Mouse (Mus musculus): ENCODE results near the gene Cntrob. TPM values are rescaled to one million over a fixed set of nuclear protein-coding genes. Genes with fewer than 3 reads are reported as not detected.
A peak's percentile ranks its signal among the peaks of the same experiment; 100 is the strongest.

The Cntrob gene
- polyA plus RNA-seq, 1 experiment: not detected

GRCm38 (mm10) chr11:69251135-69251842, 72.3 kb downstream of the Cntrob start:
- WGBS: 66% methylated on average over 14 of the region's 14 CpGs
- H3K27ac ChIP-seq (ENCODE audit: insufficient read depth, low read depth, low read length): no peak overlapping the region
- no peak overlapping the region for H3K4me3 ChIP-seq (ENCODE audit: insufficient read depth, low read depth, low read length)
- TF ChIP-seq CTCF (IDR thresholded peaks at IDR 0.05; ENCODE audit: insufficient read depth, low read depth, low read length) (0 out of 2 replicates have a peak, but pooled peaks have one; percentile 17), POLR2A (IDR thresholded peaks at IDR 0.05; ENCODE audit: insufficient read depth, low read depth, low read length) (no peak)
- peaks cover 7% of the 10 kb centered on the region for H3K4me1 ChIP-seq (ENCODE audit: control insufficient read depth, insufficient read depth, low read length)

DNA sequence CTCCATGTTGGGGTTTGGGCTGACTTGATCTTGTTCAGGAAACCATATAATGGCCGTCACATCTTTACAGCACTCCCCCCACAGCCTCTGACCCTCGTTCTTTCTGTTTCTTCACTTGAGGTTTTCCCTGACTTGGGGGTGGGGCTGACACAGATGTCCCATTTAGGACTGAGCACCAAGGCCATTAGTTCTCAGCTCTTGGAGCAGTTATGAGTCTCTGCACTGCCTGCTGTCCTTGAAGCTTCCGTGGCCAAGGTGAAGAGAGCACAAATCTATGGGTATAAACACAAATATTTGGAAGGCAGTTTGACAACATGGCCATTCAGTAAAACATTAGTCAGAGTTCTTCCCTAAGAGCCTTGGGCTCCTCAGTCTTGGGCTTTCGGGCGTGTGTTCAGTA, 73.5 kb downstream of the Cntrob start:
- WGBS: 88% methylated on average over 5 of the region's 5 CpGs
- TF ChIP-seq CTCF (IDR thresholded peaks at IDR 0.05; ENCODE audit: insufficient read depth, low read depth, low read length): no peak
- TF ChIP-seq POLR2A (IDR thresholded peaks at IDR 0.05; ENCODE audit: insufficient read depth, low read depth, low read length): no peak
- Histone ChIP-seq H3K4me3 (ENCODE audit: insufficient read depth, low read depth, low read length) (no peak overlapping the region), H3K27ac (ENCODE audit: insufficient read depth, low read depth, low read length) (no peak overlapping the region), H3K4me1 (ENCODE audit: control insufficient read depth, insufficient read depth, low read length) (peaks cover 7% of the 10 kb centered on the region)

Other genes starting within 250 kb of the Cntrob start
- gene Vamp2, start 235.3 kb downstream of the Cntrob start, polyA plus RNA-seq (2012; ENCODE audit: insufficient read depth, insufficient read length, low replicate concordance, missing spikeins): 348 and 768 TPM in 2 replicates
- not detected in 2 replicates for gene Per1, start 228.6 kb downstream of the Cntrob start, polyA plus RNA-seq (2012; ENCODE audit: insufficient read depth, insufficient read length, low replicate concordance, missing spikeins)
- gene Hes7, start 203.4 kb downstream of the Cntrob start, polyA plus RNA-seq (2012; ENCODE audit: insufficient read depth, insufficient read length, low replicate concordance, missing spikeins): not detected in 2 replicates
- gene 9130213A22Rik, start 201.2 kb downstream of the Cntrob start, polyA plus RNA-seq (2012; ENCODE audit: insufficient read depth, insufficient read length, low replicate concordance, missing spikeins): not detected in 2 replicates
- not detected in 2 replicates for gene Aloxe3, start 197.9 kb downstream of the Cntrob start, polyA plus RNA-seq (2012; ENCODE audit: insufficient read depth, insufficient read length, low replicate concordance, missing spikeins)
- not detected in 2 replicates for gene Alox12b, start 166.8 kb downstream of the Cntrob start, polyA plus RNA-seq (2012; ENCODE audit: insufficient read depth, insufficient read length, low replicate concordance, missing spikeins)
- gene Alox8, start 125.9 kb downstream of the Cntrob start, polyA plus RNA-seq (2012; ENCODE audit: insufficient read depth, insufficient read length, low replicate concordance, missing spikeins): not detected in 2 replicates
- not detected in 2 replicates for gene Gucy2e, start 86.7 kb downstream of the Cntrob start, polyA plus RNA-seq (2012; ENCODE audit: insufficient read depth, insufficient read length, low replicate concordance, missing spikeins)
- gene Trappc1, start 205 bp upstream of the Cntrob start, polyA plus RNA-seq (2012; ENCODE audit: insufficient read depth, insufficient read length, low replicate concordance, missing spikeins): not detected in 2 replicates
- gene Kcnab3, start 2.5 kb upstream of the Cntrob start, polyA plus RNA-seq (2012; ENCODE audit: insufficient read depth, insufficient read length, low replicate concordance, missing spikeins): not detected in 2 replicates
- gene Rnf227, start 16.7 kb upstream of the Cntrob start, polyA plus RNA-seq (2012; ENCODE audit: insufficient read depth, insufficient read length, low replicate concordance, missing spikeins): not detected in 2 replicates
- 175 and 278 TPM in 2 replicates for gene Chd3, start 45.6 kb upstream of the Cntrob start, polyA plus RNA-seq (2012; ENCODE audit: insufficient read depth, insufficient read length, low replicate concordance, missing spikeins)
- gene Naa38, start 71.7 kb upstream of the Cntrob start, polyA plus RNA-seq (2012; ENCODE audit: insufficient read depth, insufficient read length, low replicate concordance, missing spikeins): not detected in 2 replicates
- gene Cyb5d1, start 71.9 kb upstream of the Cntrob start, polyA plus RNA-seq (2012; ENCODE audit: insufficient read depth, insufficient read length, low replicate concordance, missing spikeins): not detected in 2 replicates
- gene Tmem88, start 74.5 kb upstream of the Cntrob start, polyA plus RNA-seq (2012; ENCODE audit: insufficient read depth, insufficient read length, low replicate concordance, missing spikeins): not detected in 2 replicates
- gene Kdm6b, start 89.9 kb upstream of the Cntrob start, polyA plus RNA-seq (2012; ENCODE audit: insufficient read depth, insufficient read length, low replicate concordance, missing spikeins): 114 TPM in 1 of 2 replicates, not detected in the other
- gene Dnah2, start 225.3 kb upstream of the Cntrob start, polyA plus RNA-seq (2012; ENCODE audit: insufficient read depth, insufficient read length, low replicate concordance, missing spikeins): not detected in 2 replicates
- gene Efnb3, start 236.4 kb upstream of the Cntrob start, polyA plus RNA-seq (2012; ENCODE audit: insufficient read depth, insufficient read length, low replicate concordance, missing spikeins): not detected in 2 replicates